Mouse (Mus musculus): ENCODE data around the gene Ppig.
A peak's percentile ranks its signal among the peaks of the same experiment; 100 is the strongest.

The Ppig gene

GRCm38 (mm10) chr2:69764716-69765115 is 42.4 kb downstream of the Ppig start:
- no peak for DNase-seq

GRCm38 (mm10) chr2:69773331-69773730 is 51.0 kb downstream of the Ppig start:
- DNase-seq, result peak; percentile 48

- peak; percentile 25 for DNase-seq
These were observed 55.9 kb downstream of the Ppig start for GRCm38 (mm10) chr2:69777985-69778835.

DNA sequence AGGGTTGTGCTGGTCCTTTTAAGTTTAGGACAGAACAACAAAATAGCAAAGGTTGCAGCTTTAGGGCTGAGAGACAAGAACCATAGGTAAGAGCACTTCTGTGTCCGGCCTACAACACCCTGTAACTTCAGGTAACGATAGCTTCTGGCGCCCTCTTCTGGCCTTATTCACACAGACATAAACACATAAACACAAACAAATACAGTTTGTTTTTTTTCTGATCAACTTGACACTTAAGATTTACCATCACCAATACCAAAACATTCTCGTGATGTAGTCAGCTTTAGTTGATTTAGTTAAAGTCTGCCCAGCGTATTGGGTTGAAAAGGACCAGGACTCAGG is 56.5 kb downstream of the Ppig start:
- no peak for DNase-seq

DNA sequence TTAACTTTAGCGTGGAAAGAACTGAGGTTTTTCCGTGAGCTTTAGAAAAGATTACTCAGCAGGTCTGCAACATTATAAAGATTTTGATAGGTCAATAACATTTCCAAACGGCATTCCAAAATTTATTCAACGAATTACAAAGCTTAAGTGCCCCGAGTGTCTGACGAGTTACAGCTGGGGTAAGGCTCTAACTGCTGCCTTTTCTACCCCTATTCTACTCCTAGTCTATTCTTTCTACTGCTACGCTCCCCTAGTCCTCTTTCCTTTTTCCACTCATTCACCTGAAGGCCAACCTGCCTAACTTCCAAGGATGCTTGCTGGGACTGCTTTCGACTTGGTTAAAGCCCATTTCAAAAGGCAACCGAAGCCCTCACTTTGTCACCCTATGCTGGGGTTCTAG is 66.6 kb downstream of the Ppig start:
- DNase-seq, result no peak

GRCm38 (mm10) chr2:69789429-69790069 is 67.2 kb downstream of the Ppig start, which contains the start of the genes Ccdc173 and Phospho2:
Ccdc173 (minus strand) TSS chr2:69789575.
Phospho2 (plus strand) TSS chr2:69789623.
- peak; percentile 97 for DNase-seq

GRCm38 (mm10) chr2:69790285-69790684 is 67.9 kb downstream of the Ppig start:
- peak; percentile 81 for DNase-seq

- no peak for DNase-seq
These were observed 68.4 kb downstream of the Ppig start for GRCm38 (mm10) chr2:69790722-69791121.

DNA sequence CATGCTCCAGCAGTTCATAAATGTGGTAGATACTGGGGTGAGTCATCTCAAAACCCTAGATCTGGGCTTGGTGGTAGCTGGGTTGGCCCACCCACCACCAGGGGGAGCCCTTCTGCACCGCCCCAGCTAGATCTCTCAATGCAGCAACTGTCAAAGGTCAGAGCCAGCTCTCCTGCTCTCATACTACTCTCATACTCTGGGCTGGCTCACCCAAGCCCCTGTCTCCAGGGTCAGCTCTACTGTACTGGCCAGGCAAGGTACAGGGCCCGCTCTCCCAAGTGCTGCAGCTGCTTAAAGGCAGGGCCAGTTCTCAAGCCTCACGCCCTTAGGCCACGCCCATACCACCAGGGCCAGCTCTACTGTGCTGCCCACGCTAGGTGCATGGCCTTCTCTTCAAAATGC is 80.6 kb downstream of the Ppig start:
- no peak for DNase-seq

Data from right cerebral cortex, postnatal 25 days (tissue).